8 mouse cellular contexts compared by ENCODE assay signal in the genomic region with DNA sequence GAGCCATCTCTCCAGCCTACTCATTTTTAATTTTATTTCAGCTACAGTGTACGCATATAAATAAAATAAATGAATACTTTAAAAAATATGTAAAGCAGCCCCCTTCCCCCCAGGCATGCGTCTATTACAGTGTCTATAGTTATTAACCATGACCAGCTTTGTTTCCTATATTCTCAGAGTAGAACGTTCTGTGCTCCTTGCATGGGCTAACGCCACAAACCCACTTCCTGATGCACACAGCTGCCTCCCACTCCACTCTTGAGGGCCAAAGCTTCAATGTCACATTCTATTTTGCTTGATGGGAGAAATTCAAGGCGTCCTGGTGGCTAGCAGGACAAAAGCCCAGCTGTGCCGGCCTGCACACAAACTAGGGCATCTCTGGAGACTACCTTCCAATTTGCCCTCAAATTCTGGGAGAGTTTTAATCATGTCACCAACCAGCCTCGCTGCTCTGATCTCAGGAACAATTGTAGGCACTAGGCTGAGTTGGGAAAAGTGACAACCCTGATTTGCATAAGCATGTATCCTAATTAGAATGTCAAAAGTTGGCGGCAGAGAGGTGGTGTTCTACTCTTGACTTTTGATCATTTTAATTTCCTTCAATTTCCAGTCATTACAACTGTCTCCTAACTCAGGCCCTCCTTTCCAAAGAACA. TPM values are rescaled to one million over a fixed set of nuclear protein-coding genes. Genes with fewer than 3 reads are reported as not detected.
DNase-seq lines count a peak whose midpoint lies in the region; ATAC-seq and TF ChIP-seq lines count a peak whose summit lies in the region.

No protein-coding gene starts in this region.

- no peak for ATAC-seq in lung, postnatal 0 days
- ATAC-seq in embryonic facial prominence, embryonic 12.5 days (ENCODE audit: insufficient number of reproducible peaks, insufficient read depth, low FRiP score, low TSS enrichment), result no peak
- ATAC-seq in intestine, embryonic 15.5 days, result no peak

- no peaks in the 10 kb centered on the region for H3K4me1 ChIP-seq in lung, postnatal 0 days (ENCODE audit: insufficient read depth, low read depth, low read length)
- 0 out of 2 replicates have a peak, but pooled peaks cover 3% of the 10 kb centered on the region for H3K4me1 ChIP-seq in embryonic facial prominence, embryonic 12.5 days
- H3K4me1 ChIP-seq in intestine, embryonic 15.5 days (replicated peaks), result no peaks in the 10 kb centered on the region

- TF ChIP-seq EP300 in lung, postnatal 0 days (IDR thresholded peaks at IDR 0.05), result no peak

- no peak overlapping the region for H3K27ac ChIP-seq in lung, postnatal 0 days (ENCODE audit: low read length)
- no peak overlapping the region for H3K27ac ChIP-seq in embryonic facial prominence, embryonic 12.5 days
- no peak overlapping the region for H3K27ac ChIP-seq in intestine, embryonic 15.5 days

- no peaks in the 10 kb centered on the region for H3K9me3 ChIP-seq in lung, postnatal 0 days (ENCODE audit: low read length)
- no peaks in the 10 kb centered on the region for H3K9me3 ChIP-seq in embryonic facial prominence, embryonic 12.5 days
- H3K9me3 ChIP-seq in intestine, embryonic 15.5 days, result no peaks in the 10 kb centered on the region

- no peak for DNase-seq in lung, postnatal 0 days (ENCODE audit: low spot score)
- DNase-seq in lung, postnatal 36 days, result no peak
- peak; percentile 85 for DNase-seq in retina, embryonic 14.5 days (ENCODE audit: low spot score)
- no peak for DNase-seq in right cerebral cortex, postnatal 25 days
- DNase-seq in cerebellum, adult 8-10 months, result no peak
- DNase-seq in urinary bladder, adult 2 months (ENCODE audit: low spot score), result no peak

- H3K36me3 ChIP-seq in lung, postnatal 0 days (ENCODE audit: insufficient read depth, low read length), result no peaks in the 10 kb centered on the region
- H3K36me3 ChIP-seq in embryonic facial prominence, embryonic 12.5 days, result no peaks in the 10 kb centered on the region
- H3K36me3 ChIP-seq in intestine, embryonic 15.5 days, result no peaks in the 10 kb centered on the region

- H3K4me3 ChIP-seq in lung, postnatal 0 days (ENCODE audit: low read depth, low read length), result peak overlapping the region; percentile 29; the same call in 1 of the 2 replicates
- H3K4me3 ChIP-seq in embryonic facial prominence, embryonic 12.5 days, result peak overlapping the region; percentile 30
- no peak overlapping the region for H3K4me3 ChIP-seq in intestine, embryonic 15.5 days (replicated peaks)

- peak overlapping the region; percentile 56; the same call in 1 of the 2 replicates for H3K4me2 ChIP-seq in lung, postnatal 0 days (replicated peaks; ENCODE audit: low read depth, low read length)
- H3K4me2 ChIP-seq in embryonic facial prominence, embryonic 12.5 days (replicated peaks), result peak overlapping the region; percentile 59
- H3K4me2 ChIP-seq in intestine, embryonic 15.5 days (replicated peaks), result peak overlapping the region; percentile 62

- 46% methylated on average over 8 of the region's 8 CpGs for WGBS in lung, postnatal 0 days
- 29% methylated on average over 8 of the region's 8 CpGs for WGBS in embryonic facial prominence, embryonic 12.5 days
- WGBS in intestine, embryonic 15.5 days, result 52% methylated on average over 8 of the region's 8 CpGs

- no peak for TF ChIP-seq CTCF in lung, postnatal 0 days (IDR thresholded peaks at IDR 0.05)

- H3K9ac ChIP-seq in lung, postnatal 0 days (replicated peaks; ENCODE audit: low read depth), result no peak overlapping the region
- no peak overlapping the region for H3K9ac ChIP-seq in embryonic facial prominence, embryonic 12.5 days
- H3K9ac ChIP-seq in intestine, embryonic 15.5 days, result no peak overlapping the region

- no peaks in the 10 kb centered on the region for H3K27me3 ChIP-seq in lung, postnatal 0 days (replicated peaks; ENCODE audit: insufficient read depth, low read length)
- H3K27me3 ChIP-seq in embryonic facial prominence, embryonic 12.5 days, result no peaks in the 10 kb centered on the region
- 0 out of 2 replicates have a peak, but pooled peaks cover 3% of the 10 kb centered on the region for H3K27me3 ChIP-seq in intestine, embryonic 15.5 days (replicated peaks)

RNA-seq across cellular contexts. Expression of gene Atoh7, which starts 10.2 kb away (rescaled TPM):
- polyA plus RNA-seq in lung, postnatal 0 days (2015; fragmentation: Nextera tagmentation; extraction: Ambion mirVana), result not detected in 2 replicates
- 11.5 and 16.1 TPM in 2 replicates for polyA plus RNA-seq in embryonic facial prominence, embryonic 12.5 days (2016; fragmentation: Nextera tagmentation; extraction: Ambion mirVana)
- polyA plus RNA-seq in intestine, embryonic 15.5 days (2015; fragmentation: Nextera tagmentation; extraction: Ambion mirVana), result 0.16 TPM in 1 of 2 replicates, not detected in the other
- 0.06 and 0.07 TPM in 2 replicates for polyA plus RNA-seq in urinary bladder, adult 2 months (2012; rRNA removed)

RNA-seq across cellular contexts. Expression of gene Pbld1, which starts 29.3 kb away (rescaled TPM):
- 0.70 and 0.95 TPM in 2 replicates for polyA plus RNA-seq in lung, postnatal 0 days (2015; fragmentation: Nextera tagmentation; extraction: Ambion mirVana)
- polyA plus RNA-seq in embryonic facial prominence, embryonic 12.5 days (2016; fragmentation: Nextera tagmentation; extraction: Ambion mirVana), result 1.4 and 2.1 TPM in 2 replicates
- polyA plus RNA-seq in intestine, embryonic 15.5 days (2015; fragmentation: Nextera tagmentation; extraction: Ambion mirVana), result 2.6 and 6.4 TPM in 2 replicates
- 4.4 and 4.6 TPM in 2 replicates for polyA plus RNA-seq in urinary bladder, adult 2 months (2012; rRNA removed)

Comparison
In these comparisons a context has a peak if more than half of its experiments do, and no peak if none do; other contexts are left out.
1. RNA of gene Atoh7, which starts 10.2 kb away (polyA plus RNA-seq): 11.5 to 16.1 TPM in embryonic facial prominence, embryonic 12.5 days; 0.06 to 0.07 TPM in urinary bladder, adult 2 months, 0.16 TPM in intestine, embryonic 15.5 days and not detected in lung, postnatal 0 days; every median in the first group is over 10 times any median in the second.
2. Peak in every context shown above with its lines, with median percentiles within 50 percentile points of each other: H3K4me2 ChIP-seq.